Mouse (Mus musculus) cerebellum, adult 2 months (tissue): ENCODE data around the gene Med22.

ENCODE experiments used
- CTCF ChIP-seq: fragments of 200-500 bp; IDR thresholded peaks from 2 replicates; pipeline ENCODE4 v1.5.1; 2011; ENCODE audit warnings: low read depth, mild to moderate bottlenecking, control low read depth, low read length, moderate library complexity, borderline replicate concordance; ENCODE audit not compliant: insufficient read depth
- POLR2A ChIP-seq: fragments of 200-500 bp; IDR thresholded peaks from 2 replicates; pipeline ENCODE4 v1.6.1; 2011; ENCODE audit warnings: low read length, control low read depth, borderline replicate concordance; ENCODE audit not compliant: insufficient read depth

DNA sequence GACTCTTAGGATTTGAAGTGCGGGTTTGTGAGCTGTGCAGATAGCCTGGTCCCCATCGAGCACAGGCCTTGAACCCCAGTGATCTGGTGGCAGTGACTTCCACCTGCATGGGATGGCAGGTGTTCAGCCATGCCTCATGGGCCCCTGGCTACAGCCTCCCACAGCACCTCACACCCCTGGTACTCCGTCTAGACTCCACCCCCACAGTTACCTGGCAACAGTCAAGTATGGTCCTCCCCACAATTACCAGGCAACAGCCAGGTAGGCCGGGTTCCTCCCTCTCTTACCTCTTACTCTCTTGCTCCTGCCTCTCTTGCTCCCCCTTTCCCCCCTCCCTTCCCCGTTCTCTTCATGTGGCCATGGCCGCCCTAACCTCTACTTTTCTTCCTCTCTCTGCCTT is 39.8 kb downstream of the Med22 start:
- TF ChIP-seq CTCF (no peak), POLR2A (no peak)
